ENCODE assay signal across 23 mouse cellular contexts in the genomic region with DNA sequence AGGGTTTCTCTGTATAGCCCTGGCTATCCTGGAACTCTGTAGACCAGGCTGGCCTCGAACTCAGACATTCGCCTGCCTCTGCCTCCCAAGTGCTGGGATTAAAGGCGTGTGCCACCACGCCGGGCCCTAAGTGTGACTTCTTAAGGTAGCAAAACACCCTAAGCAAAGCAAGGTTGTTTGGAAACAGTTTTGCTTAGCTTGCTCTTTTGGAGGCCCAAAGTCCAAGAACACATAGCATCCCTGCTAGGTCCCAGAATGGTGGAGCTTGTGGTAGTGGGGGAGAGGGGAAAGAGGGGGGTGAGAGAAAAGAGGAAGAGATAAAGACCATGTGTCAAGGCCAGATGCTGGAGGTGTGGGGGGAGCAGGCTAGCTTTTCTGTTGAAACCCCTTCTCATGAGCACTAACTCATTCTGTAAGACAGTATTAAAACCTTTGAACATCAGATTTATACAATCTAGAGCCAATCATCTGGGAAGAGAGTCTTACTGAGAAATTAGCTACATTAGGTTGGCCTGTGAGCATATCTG. TPM values are rescaled to one million over a fixed set of nuclear protein-coding genes. Genes with fewer than 3 reads are reported as not detected.
DNase-seq lines count a peak whose midpoint lies in the region; ATAC-seq and TF ChIP-seq lines count a peak whose summit lies in the region.
"Had no signal": no experiment of that assay in that cellular context is flagged by ENCODE, and none has a peak within 500 bp of the region (broad histone marks: within the 10 kb centered on the region; RNA-seq: fewer than 3 reads in every experiment).

No protein-coding gene starts in this region.

- H3K79me2 ChIP-seq in MEL (ENCODE audit: control insufficient read depth, insufficient read depth, low read length, poor library complexity), result no peaks in the 10 kb centered on the region

- H3K4me3 ChIP-seq in kidney, adult 2 months (ENCODE audit: insufficient read depth, low read depth, low read length), result no peak overlapping the region
- no peak overlapping the region for H3K4me3 ChIP-seq in kidney, embryonic 14.5 days (ENCODE audit: low read length)
- H3K4me3 ChIP-seq in MEL (ENCODE audit: control insufficient read depth in 1 of 2, insufficient read depth in 1 of 2, low read depth in 2 of 2, low read length in 2 of 2), result no peak overlapping the region
- H3K4me3 ChIP-seq in liver, embryonic 11.5 days (ENCODE audit: low read depth, low read length), result no peak overlapping the region
- H3K4me3 ChIP-seq: embryonic facial prominence, embryonic 10.5 days; embryonic facial prominence, embryonic 13.5 days; erythroblast, embryonic 14.5 days; forebrain, embryonic 13.5 days; hindbrain, embryonic 12.5 days; hindbrain, embryonic 15.5 days had no signal

- peak; percentile 71 for DNase-seq in kidney, adult 2 months
- DNase-seq in MEL (ENCODE audit: low read depth, low spot score), result peak; percentile 23
- peak; percentile 49 for DNase-seq in yolk sac, embryonic 10.5 days (ENCODE audit: low spot score)
- DNase-seq in heart, adult 11 months, result no peak
- DNase-seq in liver, embryonic 11.5 days (ENCODE audit: low spot score), result no peak
- DNase-seq: adrenal gland, adult 2 months; adrenal gland, postnatal 14 days; cerebellum, adult 11 months; cerebellum, adult 2 months; cerebellum, adult 9-11 months; cerebellum, postnatal 25 days; embryo, embryonic 11 days; gastrocnemius, postnatal 25 days had no signal

- H3K36me3 ChIP-seq in kidney, adult 2 months (ENCODE audit: control insufficient read depth, insufficient read depth, low read length), result no peaks in the 10 kb centered on the region
- no peaks in the 10 kb centered on the region for H3K36me3 ChIP-seq in kidney, embryonic 14.5 days (ENCODE audit: control insufficient read depth, insufficient read depth, low read length)
- peaks cover 0 to 4% of the 10 kb centered on the region in 2 experiments; a peak in 1 of 4 replicates for H3K36me3 ChIP-seq in MEL (ENCODE audit: control insufficient read depth in 1 of 2, insufficient read depth in 2 of 2, low read length in 2 of 2)
- no peaks in the 10 kb centered on the region for H3K36me3 ChIP-seq in liver, embryonic 11.5 days (ENCODE audit: control insufficient read depth, insufficient read depth, low read length)
- H3K36me3 ChIP-seq: embryonic facial prominence, embryonic 10.5 days; embryonic facial prominence, embryonic 13.5 days; hindbrain, embryonic 12.5 days; hindbrain, embryonic 15.5 days had no signal

- H3K27ac ChIP-seq in kidney, adult 2 months (ENCODE audit: insufficient read depth, low read depth, low read length), result no peak overlapping the region
- H3K27ac ChIP-seq in kidney, embryonic 14.5 days (ENCODE audit: low read depth, low read length), result no peak overlapping the region
- H3K27ac ChIP-seq in MEL (ENCODE audit: control insufficient read depth, low read depth, low read length), result no peak overlapping the region
- no peak overlapping the region for H3K27ac ChIP-seq in liver, embryonic 11.5 days (ENCODE audit: low read depth, low read length)
- H3K27ac ChIP-seq: embryonic facial prominence, embryonic 10.5 days; embryonic facial prominence, embryonic 13.5 days; forebrain, embryonic 13.5 days; hindbrain, embryonic 12.5 days; hindbrain, embryonic 15.5 days had no signal

- no peaks in the 10 kb centered on the region for H3K27me3 ChIP-seq in kidney, adult 2 months (replicated peaks; ENCODE audit: control insufficient read depth, insufficient read depth, low read length)
- no peaks in the 10 kb centered on the region for H3K27me3 ChIP-seq in kidney, embryonic 14.5 days (ENCODE audit: control insufficient read depth, insufficient read depth, low read length)
- H3K27me3 ChIP-seq in MEL (ENCODE audit: control insufficient read depth in 1 of 2, insufficient read depth in 2 of 2, low read length in 2 of 2), result peaks cover 0 to 3% of the 10 kb centered on the region in 2 experiments; a peak in 1 of 4 replicates
- H3K27me3 ChIP-seq in liver, embryonic 11.5 days (replicated peaks; ENCODE audit: control insufficient read depth, insufficient read depth, low read length), result no peaks in the 10 kb centered on the region
- H3K27me3 ChIP-seq: embryonic facial prominence, embryonic 13.5 days; forebrain, embryonic 13.5 days; hindbrain, embryonic 12.5 days; hindbrain, embryonic 15.5 days had no signal

- TF ChIP-seq RAD21 in MEL (IDR thresholded peaks at IDR 0.05; ENCODE audit: low read depth, low read length), result no peak

- no peak for TF ChIP-seq POLR2A in kidney, adult 2 months (IDR thresholded peaks at IDR 0.05; ENCODE audit: low read depth, low read length)
- TF ChIP-seq POLR2A in MEL (IDR thresholded peaks at IDR 0.05; ENCODE audit: control insufficient read depth in 1 of 2, insufficient read depth in 1 of 2, low read depth in 1 of 2, low read length in 2 of 2, poor library complexity in 1 of 2), result no peak

- H3K4me1 ChIP-seq in kidney, adult 2 months (ENCODE audit: control insufficient read depth, insufficient read depth, low read length), result no peaks in the 10 kb centered on the region
- no peaks in the 10 kb centered on the region for H3K4me1 ChIP-seq in kidney, embryonic 14.5 days (ENCODE audit: control insufficient read depth, insufficient read depth, low read length)
- peaks cover 0 to 3% of the 10 kb centered on the region in 2 experiments; a peak in 1 of 4 replicates for H3K4me1 ChIP-seq in MEL (ENCODE audit: control insufficient read depth in 1 of 2, insufficient read depth in 2 of 2, low read length in 2 of 2)
- H3K4me1 ChIP-seq in liver, embryonic 11.5 days (replicated peaks; ENCODE audit: control insufficient read depth, insufficient read depth, low read length), result no peaks in the 10 kb centered on the region
- H3K4me1 ChIP-seq: embryonic facial prominence, embryonic 13.5 days; forebrain, embryonic 13.5 days; hindbrain, embryonic 12.5 days; hindbrain, embryonic 15.5 days had no signal

- H3K9ac ChIP-seq in kidney, embryonic 14.5 days (ENCODE audit: low read depth, low read length), result no peak overlapping the region
- no peak overlapping the region for H3K9ac ChIP-seq in MEL (ENCODE audit: control insufficient read depth, low read depth, low read length, poor library complexity, severe bottlenecking)
- H3K9ac ChIP-seq in liver, embryonic 11.5 days (ENCODE audit: low read depth, low read length), result no peak overlapping the region
- H3K9ac ChIP-seq: embryonic facial prominence, embryonic 13.5 days; forebrain, embryonic 13.5 days; hindbrain, embryonic 12.5 days; hindbrain, embryonic 15.5 days had no signal

- no peak overlapping the region for H3K4me2 ChIP-seq in kidney, embryonic 14.5 days (replicated peaks; ENCODE audit: low read depth, low read length)
- no peak overlapping the region for H3K4me2 ChIP-seq in liver, embryonic 11.5 days
- H3K4me2 ChIP-seq: embryonic facial prominence, embryonic 13.5 days; forebrain, embryonic 13.5 days; heart, embryonic 11.5 days; hindbrain, embryonic 12.5 days; hindbrain, embryonic 15.5 days had no signal

- no peaks in the 10 kb centered on the region for H3K9me3 ChIP-seq in kidney, embryonic 14.5 days (ENCODE audit: control insufficient read depth, low read length)
- H3K9me3 ChIP-seq in MEL (replicated peaks; ENCODE audit: insufficient read depth, low read length), result no peaks in the 10 kb centered on the region
- no peaks in the 10 kb centered on the region for H3K9me3 ChIP-seq in liver, embryonic 11.5 days (ENCODE audit: control insufficient read depth, low read length)
- H3K9me3 ChIP-seq: embryonic facial prominence, embryonic 10.5 days; embryonic facial prominence, embryonic 13.5 days; forebrain, embryonic 13.5 days; hindbrain, embryonic 12.5 days; hindbrain, embryonic 15.5 days had no signal

- no peak for ATAC-seq in kidney, embryonic 14.5 days (ENCODE audit: low FRiP score, low TSS enrichment)
- peak; percentile 62; the same call in 1 of the 2 replicates for ATAC-seq in granulocyte monocyte progenitor cell, adult 5-6 weeks (replicated peaks; ENCODE audit: poor library complexity, severe bottlenecking)
- no peak for ATAC-seq in liver, embryonic 11.5 days (replicated peaks; ENCODE audit: low FRiP score)
- ATAC-seq: forebrain, embryonic 13.5 days; forebrain, embryonic 16.5 days had no signal

- no peak for TF ChIP-seq CTCF in kidney, adult 2 months (conservative IDR thresholded peaks at IDR 0.05; ENCODE audit: insufficient read depth, insufficient read length, low read depth, low read length)
- TF ChIP-seq CTCF in MEL (IDR thresholded peaks at IDR 0.05 in 2 of 3, conservative IDR thresholded peaks at IDR 0.05 in 1 of 3; ENCODE audit: control insufficient read depth in 1 of 3, insufficient read depth in 1 of 3, low read depth in 2 of 3, low read length in 3 of 3, poor library complexity in 1 of 3, severe bottlenecking in 1 of 3), result no peak

- WGBS in kidney, adult 2 months, result 82% methylated on average over 5 of the region's 5 CpGs
- WGBS in kidney, embryonic 14.5 days, result 96% methylated on average over 5 of the region's 5 CpGs
- 77% methylated on average over 5 of the region's 5 CpGs for WGBS in liver, embryonic 11.5 days

- TF ChIP-seq EP300 in MEL (IDR thresholded peaks at IDR 0.05; ENCODE audit: low read depth in 1 of 2, low read length in 2 of 2), result no peak

TF ChIP-seq in MEL, 35 proteins besides CTCF, POLR2A, EP300 and RAD21:
- no peak for TF ChIP-seq USF2 (IDR thresholded peaks at IDR 0.05; ENCODE audit: borderline replicate concordance in 1 of 2, insufficient read depth in 1 of 2, low read depth in 1 of 2, low read length in 2 of 2)
- no peak for TF ChIP-seq GABPA (IDR thresholded peaks at IDR 0.05; ENCODE audit: low read depth, low read length)
- no peak for TF ChIP-seq KAT2A (conservative IDR thresholded peaks at IDR 0.05; ENCODE audit: low read depth, low read length)

RNA-seq across cellular contexts. Expression of gene Kcnk5, which starts 21.1 kb away (rescaled TPM):
- polyA plus RNA-seq in kidney, adult 2 months (2012; rRNA removed), result 32.0 and 34.2 TPM in 2 replicates
- polyA plus RNA-seq in kidney, embryonic 14.5 days (2014; fragmentation: Nextera tagmentation; extraction: Ambion mirVana), result 4.7 and 12.2 TPM in 2 replicates
- total RNA-seq in MEL (2012; rRNA removed), result 6.7 and 10.9 TPM in 2 replicates
- 1 to 10 TPM in 1 of 2 experiments, not detected in 1; 9.3 TPM for polyA plus RNA-seq in MEL (2012; ENCODE audit: insufficient read depth in 1 of 2, insufficient read length in 2 of 2, low read depth in 1 of 2, low replicate concordance in 2 of 2, missing spikeins in 1 of 2)
- 2.0 TPM in 1 of 2 replicates, not detected in the other for total RNA-seq in granulocyte monocyte progenitor cell, adult 5-6 weeks (2014; fragmentation: Nextera tagmentation)
- total RNA-seq in granulocyte monocyte progenitor cell, adult 5-6 weeks (2017), result 3.1 and 4.2 TPM in 2 replicates
- 9.6 and 10.1 TPM in 2 replicates for polyA plus RNA-seq in liver, embryonic 11.5 days (2014; fragmentation: Nextera tagmentation; extraction: Ambion mirVana)

Comparison
In these comparisons a context has a peak if more than half of its experiments do, and no peak if none do; other contexts are left out.
1. DNase-seq: peak in kidney, adult 2 months (single experiment), MEL (single experiment) and yolk sac, embryonic 10.5 days (single experiment); none in heart, adult 11 months (single experiment) and liver, embryonic 11.5 days (single experiment).